Mouse (Mus musculus) forebrain, embryonic 10.5 days (tissue): ENCODE results near the gene Mdh1. TPM values are rescaled to one million over a fixed set of nuclear protein-coding genes. Genes with fewer than 3 reads are reported as not detected.
A peak's percentile ranks its signal among the peaks of the same experiment; 100 is the strongest.

ENCODE experiments used
- DNase-seq: peaks from one replicate; pipeline ENCODE4 v3.0.0-alpha.2; 2017; ENCODE audit warnings: low spot score; ENCODE audit errors: extremely low spot score
- H3K27ac ChIP-seq: fragments of 300-500 bp; sonication (generic); 2 replicates; pipeline ENCODE4 v1.5.1; 2016; ENCODE audit warnings: mild to moderate bottlenecking
- H3K27me3 ChIP-seq: fragments of 300-500 bp; sonication (generic); 2 replicates; pipeline ENCODE4 v1.6.1; 2016; ENCODE audit warnings: mild to moderate bottlenecking; ENCODE audit not compliant: poor library complexity, severe bottlenecking
- H3K36me3 ChIP-seq: fragments of 300-500 bp; sonication (generic); replicated peaks from 2 replicates; pipeline ENCODE4 v1.6.1; 2016; ENCODE audit warnings: mild to moderate bottlenecking, moderate library complexity
- H3K4me1 ChIP-seq: fragments of 300-500 bp; sonication (generic); 2 replicates; pipeline ENCODE4 v1.6.1; 2016
- H3K4me3 ChIP-seq: fragments of 300-500 bp; sonication (generic); 2 replicates; pipeline ENCODE4 v1.5.1; 2016; ENCODE audit warnings: mild to moderate bottlenecking, moderate library complexity
- H3K9me3 ChIP-seq: fragments of 300-500 bp; sonication (generic); 2 replicates; pipeline ENCODE4 v1.6.1; 2016; ENCODE audit warnings: mild to moderate bottlenecking, moderate library complexity
- WGBS: fragments of 180-500 bp; shearing (Covaris S2); methylation state at CpG from one replicate; pipeline ENCODE4 v1.1.7; 2016; 5-methylcytosine and 5-hydroxymethylcytosine counted together
- polyA plus RNA-seq: library from polyadenylated mRNA; unstranded; fragments of >200 nt; fragmentation: Nextera tagmentation; extraction: Ambion mirVana; gene quantifications from 2 replicates; pipeline ENCODE4 v1.2.1, GENCODE M21; 2016

The Mdh1 gene
- polyA plus RNA-seq = 428 and 437 TPM in 2 replicates

- Histone ChIP-seq H3K36me3 (peaks cover 4% of the 10 kb centered on the region; the same call in 1 of the 2 replicates), H3K27me3 (no peaks in the 10 kb centered on the region), H3K9me3 (no peaks in the 10 kb centered on the region), H3K4me1 (peaks cover 30% of the 10 kb centered on the region), H3K27ac (peak within 1 kb of the TSS; percentile 90), H3K4me3 (peak within 1 kb of the TSS; percentile 83)
- 0% methylated on average over 42 of the region's 42 CpGs for WGBS
- peak; percentile 95 for DNase-seq
Observed at GRCm38 (mm10) chr11:21571700-21572381, at the start of gene Mdh1, which contains the start of gene Wdpcp. Gene Mdh1, minus strand, starts transcription at chr11:21572367. Gene Wdpcp, plus strand, starts transcription at chr11:21572235.

GRCm38 (mm10) chr11:21615915-21616314, 43.7 kb upstream of the Mdh1 start:
- H3K36me3 ChIP-seq = no peaks in the 10 kb centered on the region
- no peak overlapping the region for H3K27ac ChIP-seq
- no peak overlapping the region for H3K4me3 ChIP-seq
- no peaks in the 10 kb centered on the region for H3K9me3 ChIP-seq
- no peak for DNase-seq
- no peaks in the 10 kb centered on the region for H3K4me1 ChIP-seq
- H3K27me3 ChIP-seq = no peaks in the 10 kb centered on the region

- DNase-seq = no peak
Observed at GRCm38 (mm10) chr11:21602497-21602896, 30.3 kb upstream of the Mdh1 start.

GRCm38 (mm10) chr11:21583286-21583685, 11.1 kb upstream of the Mdh1 start:
- no peak for DNase-seq
- no peaks in the 10 kb centered on the region for H3K9me3 ChIP-seq
- H3K4me1 ChIP-seq = peaks cover 15% of the 10 kb centered on the region
- H3K27ac ChIP-seq = no peak overlapping the region
- H3K36me3 ChIP-seq = no peaks in the 10 kb centered on the region
- H3K4me3 ChIP-seq = no peak overlapping the region
- no peaks in the 10 kb centered on the region for H3K27me3 ChIP-seq
- 33% methylated on average over 1 of the region's 1 CpGs for WGBS

More at GRCm38 (mm10) chr11:21602497-21602896, 30.3 kb upstream of the Mdh1 start:
- H3K27ac ChIP-seq = no peak overlapping the region
- H3K4me3 ChIP-seq = no peak overlapping the region
- H3K36me3 ChIP-seq = no peaks in the 10 kb centered on the region
- H3K9me3 ChIP-seq = no peaks in the 10 kb centered on the region
- 71% methylated on average over 5 of the region's 5 CpGs for WGBS
- H3K4me1 ChIP-seq = no peaks in the 10 kb centered on the region
- H3K27me3 ChIP-seq = no peaks in the 10 kb centered on the region

GRCm38 (mm10) chr11:21581472-21581871, 9.3 kb upstream of the Mdh1 start:
- Histone ChIP-seq H3K36me3 (no peaks in the 10 kb centered on the region), H3K27ac (no peak overlapping the region), H3K4me3 (no peak overlapping the region), H3K27me3 (no peaks in the 10 kb centered on the region), H3K9me3 (no peaks in the 10 kb centered on the region), H3K4me1 (peaks cover 15% of the 10 kb centered on the region)
- no peak for DNase-seq
- 78% methylated on average over 7 of the region's 7 CpGs for WGBS

GRCm38 (mm10) chr11:21570973-21571372, 1.2 kb downstream of the Mdh1 start:
- 15% methylated on average over 10 of the region's 10 CpGs for WGBS
- H3K9me3 ChIP-seq = no peaks in the 10 kb centered on the region
- H3K27me3 ChIP-seq = no peaks in the 10 kb centered on the region
- H3K4me3 ChIP-seq = peak overlapping the region; percentile 83
- H3K4me1 ChIP-seq = peaks cover 30% of the 10 kb centered on the region
- no peak for DNase-seq
- H3K36me3 ChIP-seq = peaks cover 12% of the 10 kb centered on the region
- peak overlapping the region; percentile 90 for H3K27ac ChIP-seq

- H3K27ac ChIP-seq = no peak overlapping the region
- DNase-seq = no peak
- peaks cover 30% of the 10 kb centered on the region for H3K4me1 ChIP-seq
- H3K36me3 ChIP-seq = peaks cover 21% of the 10 kb centered on the region
- H3K4me3 ChIP-seq = peak overlapping the region; percentile 83; the same call in 1 of the 2 replicates
- H3K9me3 ChIP-seq = no peaks in the 10 kb centered on the region
- H3K27me3 ChIP-seq = no peaks in the 10 kb centered on the region
- 87% methylated on average over 2 of the region's 2 CpGs for WGBS
Observed at GRCm38 (mm10) chr11:21570109-21570474, 2.1 kb downstream of the Mdh1 start.

GRCm38 (mm10) chr11:21569456-21570108, 2.6 kb downstream of the Mdh1 start:
- no peak overlapping the region for H3K27ac ChIP-seq
- no peak for DNase-seq
- no peaks in the 10 kb centered on the region for H3K9me3 ChIP-seq

GRCm38 (mm10) chr11:21569002-21569401, 3.2 kb downstream of the Mdh1 start:
- peaks cover 30% of the 10 kb centered on the region for H3K4me1 ChIP-seq

More at GRCm38 (mm10) chr11:21569456-21570108, 2.6 kb downstream of the Mdh1 start:
- Histone ChIP-seq H3K4me1 (peaks cover 30% of the 10 kb centered on the region), H3K36me3 (peaks cover 26% of the 10 kb centered on the region), H3K27me3 (no peaks in the 10 kb centered on the region), H3K4me3 (no peak overlapping the region)
- 91% methylated on average over 3 of the region's 3 CpGs for WGBS

GRCm38 (mm10) chr11:21567733-21568132, 4.4 kb downstream of the Mdh1 start:
- peaks cover 44% of the 10 kb centered on the region for H3K36me3 ChIP-seq
- no peak for DNase-seq
- H3K27ac ChIP-seq = no peak overlapping the region
- WGBS = 100% methylated on average over 1 of the region's 1 CpGs
- H3K4me3 ChIP-seq = no peak overlapping the region
- H3K9me3 ChIP-seq = no peaks in the 10 kb centered on the region
- peaks cover 24% of the 10 kb centered on the region for H3K4me1 ChIP-seq
- no peaks in the 10 kb centered on the region for H3K27me3 ChIP-seq

More at GRCm38 (mm10) chr11:21569002-21569401, 3.2 kb downstream of the Mdh1 start:
- Histone ChIP-seq H3K27ac (no peak overlapping the region), H3K9me3 (no peaks in the 10 kb centered on the region), H3K27me3 (no peaks in the 10 kb centered on the region), H3K36me3 (peaks cover 31% of the 10 kb centered on the region), H3K4me3 (no peak overlapping the region)
- no peak for DNase-seq
- WGBS = 88% methylated on average over 5 of the region's 5 CpGs

GRCm38 (mm10) chr11:21566934-21567333, 5.2 kb downstream of the Mdh1 start:
- WGBS = 97% methylated on average over 6 of the region's 6 CpGs
- H3K27me3 ChIP-seq = no peaks in the 10 kb centered on the region

GRCm38 (mm10) chr11:21564681-21565405, 7.3 kb downstream of the Mdh1 start:
- Histone ChIP-seq H3K27ac (no peak overlapping the region), H3K36me3 (peaks cover 70% of the 10 kb centered on the region), H3K9me3 (no peaks in the 10 kb centered on the region), H3K4me1 (peaks cover 7% of the 10 kb centered on the region; the same call in 1 of the 2 replicates), H3K27me3 (no peaks in the 10 kb centered on the region), H3K4me3 (no peak overlapping the region)
- no peak for DNase-seq
- WGBS = 93% methylated on average over 9 of the region's 9 CpGs

More at GRCm38 (mm10) chr11:21566934-21567333, 5.2 kb downstream of the Mdh1 start:
- no peak for DNase-seq
- peaks cover 50% of the 10 kb centered on the region for H3K36me3 ChIP-seq
- no peaks in the 10 kb centered on the region for H3K9me3 ChIP-seq
- no peak overlapping the region for H3K4me3 ChIP-seq
- no peak overlapping the region for H3K27ac ChIP-seq
- peaks cover 19% of the 10 kb centered on the region for H3K4me1 ChIP-seq
